Mouse (Mus musculus): Measurements from ENCODE around the gene Ptk6.
A peak's percentile ranks its signal among the peaks of the same experiment; 100 is the strongest.

Ptk6 gene

GRCm38 (mm10) chr2:181202422-181202821 lies at the start of gene Ptk6:
Gene Ptk6, minus strand, starts transcription at chr2:181202789.
- no peak for DNase-seq

- no peak for DNase-seq
These were observed 49.3 kb upstream of the Ptk6 start for GRCm38 (mm10) chr2:181251841-181252240.

- DNase-seq, result no peak
These were observed 46.6 kb upstream of the Ptk6 start for GRCm38 (mm10) chr2:181249217-181249616.

- DNase-seq, result no peak
These were observed 42.4 kb upstream of the Ptk6 start for GRCm38 (mm10) chr2:181245031-181245430.

GRCm38 (mm10) chr2:181243706-181244394 lies 41.3 kb upstream of the Ptk6 start:
- peak; percentile 19 for DNase-seq

GRCm38 (mm10) chr2:181242314-181242665 lies 39.7 kb upstream of the Ptk6 start:
- no peak for DNase-seq

GRCm38 (mm10) chr2:181241602-181242313 lies 39.2 kb upstream of the Ptk6 start, which contains the start of gene Helz2:
Gene Helz2, minus strand, starts transcription at chr2:181242027.
- peak; percentile 34 for DNase-seq

- no peak for DNase-seq
These were observed 38.3 kb upstream of the Ptk6 start for GRCm38 (mm10) chr2:181240806-181241440.

- DNase-seq, result no peak
These were observed 36.7 kb upstream of the Ptk6 start for GRCm38 (mm10) chr2:181239261-181239660.

GRCm38 (mm10) chr2:181238861-181239260 lies 36.3 kb upstream of the Ptk6 start:
- no peak for DNase-seq

- no peak for DNase-seq
These were observed 35.6 kb upstream of the Ptk6 start for GRCm38 (mm10) chr2:181238091-181238610.

- no peak for DNase-seq
These were observed 34.8 kb upstream of the Ptk6 start for GRCm38 (mm10) chr2:181237251-181238014.

GRCm38 (mm10) chr2:181235681-181236566 lies 33.3 kb upstream of the Ptk6 start:
- no peak for DNase-seq

- DNase-seq, result no peak
These were observed 32.1 kb upstream of the Ptk6 start for GRCm38 (mm10) chr2:181234680-181235079.

GRCm38 (mm10) chr2:181233443-181233842 lies 30.9 kb upstream of the Ptk6 start:
- DNase-seq, result no peak

GRCm38 (mm10) chr2:181231171-181231570 lies 28.6 kb upstream of the Ptk6 start:
- DNase-seq, result no peak

- no peak for DNase-seq
These were observed 25.7 kb upstream of the Ptk6 start for GRCm38 (mm10) chr2:181228335-181228734.

- no peak for DNase-seq
These were observed 24.5 kb upstream of the Ptk6 start for GRCm38 (mm10) chr2:181227122-181227521.

- no peak for DNase-seq
These were observed 22.4 kb upstream of the Ptk6 start for GRCm38 (mm10) chr2:181224994-181225393.

- no peak for DNase-seq
These were observed 17.8 kb upstream of the Ptk6 start for GRCm38 (mm10) chr2:181220361-181220760.

GRCm38 (mm10) chr2:181219538-181220216 lies 17.1 kb upstream of the Ptk6 start, which contains the start of gene Fndc11:
Gene Fndc11, plus strand, starts transcription at chr2:181220013.
- DNase-seq, result peak; percentile 86
